Mouse (Mus musculus) adrenal gland, adult 18-20 months (tissue): Measurements from ENCODE around the gene Cyp2w1. TPM values are rescaled to one million over a fixed set of nuclear protein-coding genes. Genes with fewer than 3 reads are reported as not detected.
"Not testable (repeated sequence)": the region's sequence is repeated elsewhere in the genome, so short reads cannot be mapped to it uniquely, and the experiment has no call there.

Experiments used
- DNase-seq, 2 experiments: peaks; one replicate each; pipeline ENCODE4 v3.0.0; 2021 to 2022; ENCODE audit warnings: low spot score in 2 of 2
- total RNA-seq, 2 experiments: library from RNA; stranded (reverse); gene quantifications; 1 replicate in 1 of 2; 2 replicates in 1 of 2; pipeline ENCODE4 v1.2.3; 2021

Gene Cyp2w1
- total RNA-seq, 2 experiments from 2014 or later, result not detected

DNA sequence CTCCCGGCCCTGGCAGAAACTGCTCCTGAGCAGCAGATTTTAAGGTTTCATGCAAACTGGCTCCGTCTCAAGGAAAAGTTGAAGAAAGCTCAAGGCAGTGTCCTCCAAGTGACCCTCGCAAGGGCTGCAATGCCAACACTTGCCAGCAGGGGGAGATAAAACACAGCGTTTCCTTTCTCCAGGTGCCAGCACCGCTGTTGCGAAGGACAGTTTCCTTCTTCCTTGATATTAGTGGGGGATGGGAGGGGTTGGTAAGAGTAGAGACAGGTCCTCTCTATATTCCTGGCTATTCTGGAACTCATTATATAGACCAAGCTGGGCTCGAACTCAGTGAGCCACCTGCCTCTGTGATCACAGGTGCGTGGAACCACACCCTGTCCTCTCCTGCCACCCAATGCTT is 20.7 kb upstream of the Cyp2w1 start:
- DNase-seq, result peak; percentile 82 to 86

GRCm38 (mm10) chr5:139332590-139333272 is 19.7 kb upstream of the Cyp2w1 start:
- DNase-seq, result no peak

- DNase-seq, result no peak
Measured at GRCm38 (mm10) chr5:139333301-139334013, 19.0 kb upstream of the Cyp2w1 start.

DNA sequence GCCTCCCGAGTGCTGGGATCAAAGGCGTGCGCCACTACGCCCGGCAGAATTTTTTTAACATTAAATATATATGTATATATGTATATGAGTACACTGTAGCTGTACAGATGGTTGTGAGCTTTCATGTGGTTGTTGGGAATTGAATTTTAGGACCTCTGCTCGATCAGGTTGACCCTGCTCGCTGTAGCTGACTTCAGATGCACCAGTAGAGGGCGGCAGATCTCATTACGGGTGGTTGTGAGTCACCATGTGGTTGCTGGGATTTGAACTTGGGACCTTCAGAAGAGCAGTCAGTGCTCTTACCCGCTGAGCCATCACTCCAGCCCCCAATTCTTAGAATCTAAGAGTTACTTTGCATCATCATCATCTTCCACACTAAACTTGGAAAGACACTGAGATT is 18.0 kb upstream of the Cyp2w1 start:
- not testable (repeated sequence) for DNase-seq

DNA sequence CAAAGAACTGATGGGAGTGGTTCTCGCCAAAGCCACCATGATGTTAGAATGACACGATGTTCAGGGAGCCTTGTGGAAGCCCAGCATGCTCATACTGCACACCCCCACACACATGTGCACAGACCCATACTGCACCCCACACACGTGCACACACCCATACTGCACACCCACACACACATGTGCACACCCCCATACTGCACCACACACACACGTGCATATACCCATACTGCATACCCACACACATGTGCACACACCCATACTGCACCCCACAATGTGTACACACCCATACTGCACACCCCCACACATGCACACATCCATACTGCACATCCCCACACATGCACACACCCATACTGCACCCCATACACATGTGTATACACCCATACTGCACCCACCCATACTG is 16.8 kb upstream of the Cyp2w1 start:
- no peak for DNase-seq

GRCm38 (mm10) chr5:139337826-139338370 is 14.5 kb upstream of the Cyp2w1 start:
- DNase-seq, result no peak

GRCm38 (mm10) chr5:139338403-139338802 is 14.0 kb upstream of the Cyp2w1 start:
- no peak for DNase-seq

GRCm38 (mm10) chr5:139338891-139339290 is 13.5 kb upstream of the Cyp2w1 start:
- no peak for DNase-seq

DNA sequence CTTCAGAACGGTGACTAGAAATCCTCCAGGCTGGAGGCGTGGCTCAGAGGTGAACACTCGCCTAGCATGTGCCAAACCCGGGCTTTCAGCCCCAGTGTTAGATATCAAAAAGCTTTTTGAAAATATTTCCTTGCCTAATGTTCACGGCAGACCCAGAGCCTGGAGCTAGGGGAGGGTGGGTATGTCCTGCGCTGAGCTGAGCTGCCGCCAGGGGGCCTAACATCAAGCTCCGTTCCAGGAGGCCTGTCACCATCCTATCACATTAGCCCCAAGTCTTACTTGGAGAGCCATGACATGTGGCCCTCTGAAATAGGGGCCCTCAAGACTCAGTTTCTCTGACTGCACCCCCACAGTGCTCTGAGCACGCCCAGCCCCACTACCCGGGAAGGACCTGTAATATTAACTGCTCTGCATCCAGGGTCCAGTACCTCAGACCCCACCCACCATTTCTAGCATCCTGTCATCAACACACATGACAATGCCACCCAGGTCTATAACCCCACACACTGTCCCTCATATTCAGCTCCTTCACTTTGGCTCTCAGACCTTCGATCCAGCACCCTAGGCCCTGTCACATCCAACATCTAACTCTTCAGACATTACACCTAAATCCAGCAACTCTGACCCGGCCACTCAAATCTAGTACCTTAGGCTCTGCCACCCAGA is 8.3 kb upstream of the Cyp2w1 start:
- DNase-seq, result peak; percentile 65 to 72

- peak; percentile 98 for DNase-seq
Measured at GRCm38 (mm10) chr5:139344687-139345363, 7.6 kb upstream of the Cyp2w1 start.

DNA sequence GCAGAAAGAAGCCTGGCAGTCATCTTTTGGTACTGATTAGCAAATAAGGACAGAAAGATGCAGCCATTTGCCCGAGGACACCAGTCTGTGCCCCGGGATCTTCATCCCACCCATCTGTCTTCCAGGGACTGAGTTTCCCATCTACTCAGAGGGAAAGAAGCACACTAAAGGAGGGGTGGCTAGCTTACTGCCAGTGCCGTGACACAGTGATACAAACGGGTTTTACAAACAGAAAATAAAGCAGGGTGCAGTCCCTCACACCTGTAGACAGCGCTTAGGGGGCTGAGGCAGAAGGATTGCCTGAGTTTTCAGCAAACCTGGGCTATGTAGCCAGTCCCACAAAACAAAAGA is 7.1 kb upstream of the Cyp2w1 start:
- DNase-seq, result no peak

- DNase-seq, result no peak
Measured at GRCm38 (mm10) chr5:139347225-139347624, 5.2 kb upstream of the Cyp2w1 start.

GRCm38 (mm10) chr5:139349713-139350112 is 2.7 kb upstream of the Cyp2w1 start:
- DNase-seq, result no peak

DNA sequence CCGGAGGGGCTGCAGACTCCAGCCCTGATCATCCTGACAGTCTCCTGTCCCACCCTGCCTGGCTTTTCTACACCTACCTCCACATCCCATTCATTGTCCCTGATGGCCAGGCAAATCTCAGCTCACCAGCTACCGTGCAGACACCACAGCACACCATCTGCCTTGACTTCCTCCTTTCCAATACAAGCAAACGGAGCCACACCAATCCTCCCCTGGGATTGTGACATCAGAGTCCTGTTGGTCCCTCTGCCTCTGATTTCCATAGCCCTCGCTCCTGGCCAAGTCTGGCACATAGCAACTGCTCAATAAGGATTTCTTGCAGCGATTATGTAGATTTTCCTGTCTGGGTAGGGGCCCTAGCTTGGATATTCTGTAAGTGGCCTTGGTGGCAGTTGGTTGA is 1.3 kb upstream of the Cyp2w1 start, which contains the start of gene Cox19:
TSS of gene Cox19 (minus strand) at position 285 of the 400 bp plus-strand sequence.
- no peak for DNase-seq

DNA sequence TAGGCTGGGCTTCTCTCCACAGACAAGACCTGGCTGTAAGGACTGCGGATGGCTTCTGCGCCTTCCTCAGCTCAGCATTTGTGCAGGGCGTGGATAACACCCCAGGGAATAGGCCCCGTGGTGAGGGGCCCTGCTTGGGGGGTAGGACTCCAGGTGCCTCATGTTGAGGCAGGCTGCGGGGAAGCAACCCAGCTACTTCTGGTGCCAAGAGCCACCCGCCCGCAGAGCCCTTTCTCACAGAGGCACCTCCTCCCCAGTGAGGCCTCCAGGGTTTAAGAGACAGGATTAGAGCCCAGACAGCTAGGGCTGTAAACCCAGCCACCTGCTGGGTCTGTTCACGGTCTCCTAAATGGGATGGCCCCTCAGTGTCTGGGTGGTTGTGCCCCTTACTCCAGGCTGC is 789 bp upstream of the Cyp2w1 start:
- no peak for DNase-seq

- DNase-seq, result no peak
Measured at GRCm38 (mm10) chr5:139353496-139353895, 1.1 kb downstream of the Cyp2w1 start.

- no peak for DNase-seq
Measured at GRCm38 (mm10) chr5:139353946-139354345, 1.5 kb downstream of the Cyp2w1 start.

DNA sequence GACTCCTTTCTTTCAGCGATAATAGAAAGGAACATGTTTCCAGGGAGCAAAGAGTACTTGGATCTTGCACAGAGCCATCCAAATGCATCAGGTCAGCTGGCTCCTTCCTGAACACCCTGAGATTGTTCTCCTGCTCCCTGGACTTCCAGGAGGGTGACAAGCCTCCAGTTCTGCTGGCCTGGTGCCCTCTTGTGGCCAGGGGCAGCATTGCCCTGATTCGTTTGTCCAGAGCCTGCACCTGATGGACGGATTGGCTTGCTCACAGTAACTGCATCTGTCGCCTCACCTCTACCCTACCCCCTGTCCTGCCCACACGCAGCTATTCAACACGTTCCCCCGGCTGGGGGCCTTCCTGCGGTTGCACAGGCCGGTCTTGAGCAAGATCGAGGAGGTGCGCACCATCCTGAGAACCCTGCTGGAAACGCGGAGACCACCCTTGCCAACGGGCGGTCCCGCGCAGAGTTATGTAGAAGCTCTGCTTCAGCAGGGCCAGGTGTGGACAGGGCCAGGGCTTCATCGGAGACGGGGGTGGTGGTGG is 2.9 kb downstream of the Cyp2w1 start:
- DNase-seq, result peak; percentile 81 to 84

- DNase-seq, result no peak
Measured at GRCm38 (mm10) chr5:139358653-139359052, 6.2 kb downstream of the Cyp2w1 start.

- DNase-seq, result no peak
Measured at GRCm38 (mm10) chr5:139359244-139359643, 6.8 kb downstream of the Cyp2w1 start.

DNA sequence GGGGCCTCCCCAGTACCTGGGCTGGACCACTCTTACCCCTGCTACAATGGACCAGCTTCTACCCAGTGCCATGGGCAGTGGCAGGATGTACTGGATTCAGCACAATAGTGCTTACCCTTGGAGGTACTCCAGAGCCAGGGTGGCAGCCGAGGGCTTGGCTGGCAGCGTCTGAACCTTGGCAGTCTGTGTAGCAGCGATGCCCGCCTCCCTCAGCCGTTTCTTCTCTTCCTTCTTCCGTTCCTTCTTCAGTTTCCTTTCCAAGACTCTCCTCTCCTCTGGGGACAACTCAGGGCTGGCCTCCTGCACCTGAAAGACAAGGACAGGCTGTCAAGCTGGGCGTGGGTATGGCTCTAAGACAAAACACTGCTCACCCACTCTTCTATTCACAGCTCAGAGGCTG is 11.4 kb downstream of the Cyp2w1 start:
- DNase-seq, result no peak
